Mouse (Mus musculus) bone marrow macrophage, adult 2 months (primary cell): ENCODE results near the gene Vmn1r219.

Experiments used
- CTCF ChIP-seq: IDR thresholded peaks from 2 replicates; pipeline ENCODE4 v1.5.1; 2012; ENCODE audit warnings: low read depth, mild to moderate bottlenecking, low read length, moderate library complexity
- POLR2A ChIP-seq: IDR thresholded peaks from 2 replicates; pipeline ENCODE4 v1.6.1; 2012; ENCODE audit warnings: mild to moderate bottlenecking, low read depth, low read length, borderline replicate concordance

DNA sequence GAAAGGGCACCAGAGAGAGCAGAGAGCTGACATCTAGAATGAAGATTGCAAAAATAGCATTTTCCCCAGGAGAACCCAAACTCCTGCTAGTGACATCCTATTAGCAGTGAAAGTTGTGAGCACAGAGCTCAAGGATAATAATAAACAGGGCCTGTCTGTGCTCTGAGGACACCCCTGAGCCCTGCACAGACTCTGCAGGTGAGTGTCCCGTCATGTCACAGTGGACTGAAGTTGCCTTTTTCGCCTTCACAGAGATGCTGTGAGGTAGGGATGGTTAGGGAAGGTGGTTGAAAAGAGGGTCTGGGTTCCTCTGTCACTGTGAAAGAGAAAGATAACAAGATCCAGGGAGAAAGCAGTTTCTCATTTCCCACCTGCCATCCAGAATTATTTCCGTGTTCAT, 26.0 kb upstream of the Vmn1r219 start, which contains the start of gene Vmn1r218:
- no peak for TF ChIP-seq CTCF
- TF ChIP-seq POLR2A = no peak
